Mouse (Mus musculus) E14TG2a.4 (cell line): ENCODE measurements around the gene Dnajc9.

Source experiments
- H3K27me3 ChIP-seq: 2 replicates; pipeline ENCODE4 v1.6.1; 2014; ENCODE audit warnings: low read length, control low read depth; ENCODE audit not compliant: insufficient read depth
- H3K36me3 ChIP-seq: 2 replicates; pipeline ENCODE4 v1.6.1; 2014; ENCODE audit warnings: low read length, control low read depth; ENCODE audit not compliant: insufficient read depth
- H3K4me1 ChIP-seq: replicated peaks from 2 replicates; pipeline ENCODE4 v1.6.1; 2014; ENCODE audit warnings: low read depth, low read length, control low read depth
- H3K4me3 ChIP-seq: replicated peaks from 2 replicates; pipeline ENCODE4 v1.5.1; 2014; ENCODE audit warnings: mild to moderate bottlenecking, low read length
- H3K9me3 ChIP-seq: 2 replicates; pipeline ENCODE4 v1.6.1; 2014; ENCODE audit warnings: low read length, control low read depth
- CTCF ChIP-seq: conservative IDR thresholded peaks from 2 replicates; pipeline ENCODE4 v1.5.1; 2014; ENCODE audit warnings: low read length
- NANOG ChIP-seq: IDR thresholded peaks from 2 replicates; pipeline ENCODE4 v1.6.1; 2014; ENCODE audit warnings: borderline replicate concordance, low read length, mixed read lengths
- POU5F1 ChIP-seq: IDR thresholded peaks from 2 replicates; pipeline ENCODE4 v1.6.1; 2014; ENCODE audit warnings: low read length, borderline replicate concordance

The Dnajc9 gene

GRCm38 (mm10) chr14:20345885-20346284 lies 42.8 kb downstream of the Dnajc9 start:
- Histone ChIP-seq H3K27me3 (no peaks in the 10 kb centered on the region), H3K4me3 (no peak overlapping the region), H3K4me1 (peaks cover 23% of the 10 kb centered on the region), H3K36me3 (peaks cover 51% of the 10 kb centered on the region), H3K9me3 (peaks cover 15% of the 10 kb centered on the region)
- no peak for TF ChIP-seq CTCF
- TF ChIP-seq NANOG = no peak
- no peak for TF ChIP-seq POU5F1

GRCm38 (mm10) chr14:20340866-20341265 lies 47.8 kb downstream of the Dnajc9 start:
- Histone ChIP-seq H3K27me3 (no peaks in the 10 kb centered on the region), H3K9me3 (peaks cover 15% of the 10 kb centered on the region), H3K4me1 (peaks cover 14% of the 10 kb centered on the region), H3K36me3 (peaks cover 71% of the 10 kb centered on the region), H3K4me3 (no peak overlapping the region)
- TF ChIP-seq NANOG = no peak
- no peak for TF ChIP-seq POU5F1
- TF ChIP-seq CTCF = no peak

- Histone ChIP-seq H3K4me3 (no peak overlapping the region), H3K4me1 (peaks cover 14% of the 10 kb centered on the region), H3K36me3 (peaks cover 71% of the 10 kb centered on the region), H3K9me3 (peaks cover 15% of the 10 kb centered on the region), H3K27me3 (no peaks in the 10 kb centered on the region)
- TF ChIP-seq POU5F1 (no peak), NANOG (no peak), CTCF (peak; percentile 78)
Observed at GRCm38 (mm10) chr14:20340149-20340548, 48.6 kb downstream of the Dnajc9 start.

- Histone ChIP-seq H3K4me1 (peaks cover 14% of the 10 kb centered on the region), H3K27me3 (no peaks in the 10 kb centered on the region), H3K4me3 (no peak overlapping the region), H3K36me3 (peaks cover 71% of the 10 kb centered on the region), H3K9me3 (peaks cover 10% of the 10 kb centered on the region)
- peak; percentile 78 for TF ChIP-seq CTCF
- no peak for TF ChIP-seq NANOG
Observed at GRCm38 (mm10) chr14:20339415-20339814, 49.3 kb downstream of the Dnajc9 start.
